Mouse (Mus musculus) G1E (cell line): Measurements from ENCODE around the gene Mycbp.

Experiments
- CTCF ChIP-seq: IDR thresholded peaks from 2 replicates; pipeline ENCODE4 v1.5.1; 2012; ENCODE audit warnings: low read depth, low read length, inconsistent platforms, mixed read lengths
- POLR2AphosphoS5 ChIP-seq: IDR thresholded peaks from 2 replicates; pipeline ENCODE4 v1.6.1; 2012; ENCODE audit warnings: low read depth, low read length, inconsistent platforms; ENCODE audit not compliant: insufficient replicate concordance

- no peak for TF ChIP-seq POLR2AphosphoS5
- no peak for TF ChIP-seq CTCF
Observed at GRCm38 (mm10) chr4:123927961-123928360, 23.3 kb downstream of the Mycbp start.
